Mouse (Mus musculus) forebrain, embryonic 16.5 days (tissue): ENCODE measurements at regions not wholly inside any gene's neighbourhood (a gene's known extent, or its start where the extent isn't known, plus 50 kb on each side); places are given as distances from the start of the nearest gene placed in this dataset.
A peak's percentile ranks its signal among the peaks of the same experiment; 100 is the strongest.

Experiments used
- ATAC-seq: fragments of 200-750 bp; cut with Nextera tagmentation; 2 replicates; pipeline ENCODE4 v1.8.0; 2017; ENCODE audit warnings: mild to moderate bottlenecking, moderate library complexity
- H3K27ac ChIP-seq: fragments of 300-500 bp; sonication (generic); 2 replicates; pipeline ENCODE4 v1.5.1; 2014; ENCODE audit warnings: low read length, control low read depth
- H3K27me3 ChIP-seq: fragments of 300-500 bp; sonication (generic); replicated peaks from 2 replicates; pipeline ENCODE4 v1.6.1; 2014; ENCODE audit warnings: low read length; ENCODE audit not compliant: control insufficient read depth, insufficient read depth
- H3K36me3 ChIP-seq: fragments of 300-500 bp; sonication (generic); 2 replicates; pipeline ENCODE4 v1.6.1; 2014; ENCODE audit not compliant: control insufficient read depth, insufficient read depth
- H3K4me1 ChIP-seq: fragments of 300-500 bp; sonication (generic); replicated peaks from 2 replicates; pipeline ENCODE4 v1.6.1; 2014; ENCODE audit warnings: low read length; ENCODE audit not compliant: control insufficient read depth, insufficient read depth
- H3K4me2 ChIP-seq: fragments of 300-500 bp; sonication (generic); 2 replicates; pipeline ENCODE4 v1.6.1; 2014; ENCODE audit warnings: mild to moderate bottlenecking, low read length, control low read depth
- H3K4me3 ChIP-seq: fragments of 300-500 bp; sonication (generic); replicated peaks from 2 replicates; pipeline ENCODE4 v1.5.1; 2014; ENCODE audit warnings: mild to moderate bottlenecking, low read length, control low read depth
- H3K9ac ChIP-seq: fragments of 300-500 bp; sonication (generic); replicated peaks from 2 replicates; pipeline ENCODE4 v1.6.1; 2014; ENCODE audit warnings: low read depth, low read length, control low read depth
- H3K9me3 ChIP-seq: fragments of 300-500 bp; sonication (generic); 2 replicates; pipeline ENCODE4 v1.6.1; 2016; ENCODE audit warnings: low read length; ENCODE audit not compliant: control insufficient read depth
- WGBS: fragments of 180-500 bp; shearing (Covaris S2); extraction: QIAGEN DNeasy Blood & Tissue Kit; methylation state at CpG from one replicate; pipeline ENCODE4 v1.1.7; 2014; 5-methylcytosine and 5-hydroxymethylcytosine counted together

GRCm38 (mm10) chr1:118741286-118741685, 113.5 kb downstream of the Tfcp2l1 start:
- Histone ChIP-seq H3K27me3 (no peaks in the 10 kb centered on the region), H3K4me1 (no peaks in the 10 kb centered on the region), H3K9me3 (no peaks in the 10 kb centered on the region), H3K4me3 (no peak overlapping the region), H3K4me2 (no peak overlapping the region), H3K36me3 (no peaks in the 10 kb centered on the region), H3K9ac (no peak overlapping the region), H3K27ac (no peak overlapping the region)
- 83% methylated on average over 5 of the region's 5 CpGs for WGBS
- no peak for ATAC-seq

GRCm38 (mm10) chr1:118748196-118748595, 120.5 kb downstream of the Tfcp2l1 start:
- Histone ChIP-seq H3K27me3 (no peaks in the 10 kb centered on the region), H3K9me3 (no peaks in the 10 kb centered on the region), H3K9ac (no peak overlapping the region), H3K4me3 (no peak overlapping the region), H3K4me1 (no peaks in the 10 kb centered on the region), H3K36me3 (no peaks in the 10 kb centered on the region), H3K4me2 (no peak overlapping the region), H3K27ac (no peak overlapping the region)
- no peak for ATAC-seq
- WGBS: 68% methylated on average over 5 of the region's 5 CpGs

- Histone ChIP-seq H3K9ac (no peak overlapping the region), H3K27me3 (no peaks in the 10 kb centered on the region), H3K36me3 (no peaks in the 10 kb centered on the region), H3K4me3 (no peak overlapping the region), H3K4me1 (no peaks in the 10 kb centered on the region), H3K9me3 (no peaks in the 10 kb centered on the region), H3K4me2 (no peak overlapping the region), H3K27ac (no peak overlapping the region)
- no peak for ATAC-seq
- WGBS: 87% methylated on average over 3 of the region's 3 CpGs
Measured at GRCm38 (mm10) chr1:118752869-118753268, 125.1 kb downstream of the Tfcp2l1 start.

- H3K4me3 ChIP-seq: no peak overlapping the region
- H3K27me3 ChIP-seq: no peaks in the 10 kb centered on the region
- ATAC-seq: no peak
- no peaks in the 10 kb centered on the region for H3K9me3 ChIP-seq
- WGBS: 59% methylated on average over 9 of the region's 9 CpGs
- no peak overlapping the region for H3K27ac ChIP-seq
- H3K36me3 ChIP-seq: no peaks in the 10 kb centered on the region
- H3K4me2 ChIP-seq: no peak overlapping the region
- H3K4me1 ChIP-seq: no peaks in the 10 kb centered on the region
- H3K9ac ChIP-seq: no peak overlapping the region
Measured at GRCm38 (mm10) chr1:118756171-118756865, 128.6 kb downstream of the Tfcp2l1 start.

GRCm38 (mm10) chr1:118757340-118758030, 129.7 kb downstream of the Tfcp2l1 start:
- Histone ChIP-seq H3K4me2 (no peak overlapping the region), H3K27ac (no peak overlapping the region), H3K9ac (no peak overlapping the region), H3K9me3 (no peaks in the 10 kb centered on the region), H3K36me3 (no peaks in the 10 kb centered on the region), H3K4me1 (no peaks in the 10 kb centered on the region), H3K4me3 (no peak overlapping the region), H3K27me3 (no peaks in the 10 kb centered on the region)
- WGBS: 77% methylated on average over 3 of the region's 4 CpGs
- no peak for ATAC-seq

GRCm38 (mm10) chr1:118758031-118758400, 130.3 kb downstream of the Tfcp2l1 start:
- 71% methylated on average over 4 of the region's 4 CpGs for WGBS

GRCm38 (mm10) chr1:118759141-118759932, 131.6 kb downstream of the Tfcp2l1 start:
- ATAC-seq: peak; percentile 88
- Histone ChIP-seq H3K4me1 (no peaks in the 10 kb centered on the region), H3K9me3 (no peaks in the 10 kb centered on the region), H3K4me2 (no peak overlapping the region), H3K9ac (no peak overlapping the region), H3K27me3 (no peaks in the 10 kb centered on the region), H3K27ac (no peak overlapping the region), H3K4me3 (no peak overlapping the region), H3K36me3 (no peaks in the 10 kb centered on the region)
- WGBS: 34% methylated on average over 7 of the region's 7 CpGs

More at GRCm38 (mm10) chr1:118758031-118758400, 130.3 kb downstream of the Tfcp2l1 start:
- Histone ChIP-seq H3K9ac (no peak overlapping the region), H3K27ac (no peak overlapping the region), H3K4me3 (no peak overlapping the region), H3K9me3 (no peaks in the 10 kb centered on the region), H3K4me2 (no peak overlapping the region), H3K36me3 (no peaks in the 10 kb centered on the region), H3K4me1 (no peaks in the 10 kb centered on the region), H3K27me3 (no peaks in the 10 kb centered on the region)
- ATAC-seq: no peak

GRCm38 (mm10) chr1:118765525-118765924, 137.8 kb downstream of the Tfcp2l1 start:
- Histone ChIP-seq H3K4me1 (no peaks in the 10 kb centered on the region), H3K4me2 (no peak overlapping the region), H3K9me3 (no peaks in the 10 kb centered on the region), H3K4me3 (no peak overlapping the region), H3K9ac (no peak overlapping the region), H3K27ac (no peak overlapping the region), H3K36me3 (no peaks in the 10 kb centered on the region), H3K27me3 (no peaks in the 10 kb centered on the region)
- 50% methylated on average over 9 of the region's 9 CpGs for WGBS
- ATAC-seq: no peak

- Histone ChIP-seq H3K36me3 (no peaks in the 10 kb centered on the region), H3K4me1 (no peaks in the 10 kb centered on the region), H3K27ac (no peak overlapping the region), H3K4me2 (no peak overlapping the region), H3K27me3 (no peaks in the 10 kb centered on the region), H3K4me3 (no peak overlapping the region), H3K9ac (no peak overlapping the region), H3K9me3 (no peaks in the 10 kb centered on the region)
- peak; percentile 22; the same call in 1 of the 2 replicates for ATAC-seq
- 24% methylated on average over 4 of the region's 4 CpGs for WGBS
Measured at GRCm38 (mm10) chr1:118768831-118769230, 141.1 kb downstream of the Tfcp2l1 start.
